Mouse (Mus musculus): ENCODE results near the gene Padi2. TPM values are rescaled to one million over a fixed set of nuclear protein-coding genes. Genes with fewer than 3 reads are reported as not detected.

Gene Padi2
- 0.34 TPM in 1 of 2 replicates, not detected in the other for total RNA-seq (2014; fragmentation: Nextera tagmentation)
- total RNA-seq (2017) = 0.46 and 0.82 TPM in 2 replicates
- polyA plus RNA-seq (2012) = 0.11 and 0.21 TPM in 2 replicates

DNA sequence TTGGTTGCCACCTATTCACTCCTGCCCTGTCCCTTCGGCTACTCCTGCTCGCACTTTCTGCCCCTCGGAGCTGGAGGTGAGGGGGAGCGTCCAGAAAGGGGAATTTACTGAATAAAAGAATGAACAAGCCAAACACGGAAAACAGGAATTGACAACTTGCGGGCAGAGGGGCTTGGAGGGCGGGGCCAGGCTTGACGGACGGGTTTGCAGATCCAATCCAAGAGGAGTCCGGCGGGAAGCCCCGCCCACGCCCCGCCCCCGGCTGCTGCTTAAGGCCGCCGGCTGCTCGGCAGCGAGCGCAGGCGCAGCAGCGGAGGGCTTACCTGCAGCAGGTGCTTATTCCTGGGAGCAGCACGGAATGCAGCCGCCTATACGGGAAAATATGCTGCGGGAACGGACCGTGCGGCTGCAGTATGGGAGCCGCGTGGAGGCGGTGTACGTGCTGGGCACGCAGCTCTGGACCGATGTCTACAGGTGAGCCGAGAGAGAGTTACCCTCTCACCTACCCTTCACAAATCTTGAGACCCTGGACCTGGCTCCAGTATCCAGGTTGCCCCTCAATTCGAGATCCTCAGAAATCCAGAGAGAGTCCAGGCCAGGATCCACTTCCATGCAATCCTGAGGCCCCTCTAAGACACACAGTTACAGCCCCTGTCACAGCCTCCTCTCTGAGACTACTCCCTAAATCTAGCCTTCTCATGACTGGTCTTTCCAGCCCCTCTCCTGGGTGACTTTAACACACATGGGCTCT is at the start of gene Padi2:
Gene Padi2, plus strand, starts transcription at position 269 of the 751 bp plus-strand sequence.
- Histone ChIP-seq H3K4me3 (ENCODE audit: low read depth, low read length) (peak within 1 kb of the TSS; percentile 59; the same call in 1 of the 2 replicates), H3K9me3 (replicated peaks) (no peaks in the 10 kb centered on the region), H3K4me1 (ENCODE audit: insufficient read depth, low read depth, low read length) (peaks cover 22% of the 10 kb centered on the region), H3K27me3 (ENCODE audit: insufficient read depth, low read length) (peaks cover 40% of the 10 kb centered on the region; the same call in 1 of the 2 replicates), H3K36me3 (replicated peaks) (no peaks in the 10 kb centered on the region)
- DNase-seq (ENCODE audit: low spot score) (peak; percentile 50), ATAC-seq (ENCODE audit: extremely low read depth, insufficient number of reproducible peaks, low FRiP score, poor library complexity, severe bottlenecking) (peak; percentile 56; the same call in 1 of the 2 replicates)
- no peak for TF ChIP-seq POLR2AphosphoS5 (IDR thresholded peaks at IDR 0.05; ENCODE audit: insufficient replicate concordance, low read depth, low read length)
- no peak for TF ChIP-seq GATA2 (IDR thresholded peaks at IDR 0.05; ENCODE audit: borderline replicate concordance, low read depth, low read length)

DNA sequence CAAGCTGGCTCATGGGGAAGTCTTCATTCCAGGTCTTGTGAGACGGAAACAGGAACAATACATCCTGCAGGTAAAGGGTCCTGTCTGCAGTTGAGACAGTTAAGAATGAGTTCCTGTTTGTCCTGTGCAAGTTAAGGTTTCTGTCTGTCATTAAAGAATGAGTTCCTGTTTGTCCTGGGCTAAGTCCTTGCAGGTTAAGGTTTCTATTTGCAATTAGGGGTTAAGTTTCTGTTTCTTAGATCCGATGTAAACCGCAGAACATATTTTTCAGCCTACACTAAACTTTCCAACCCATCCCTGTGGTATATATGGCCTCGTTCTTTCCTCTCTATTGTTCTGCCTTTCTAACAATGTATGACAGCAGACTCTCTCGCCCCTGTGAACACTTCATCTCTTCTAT is 49.1 kb upstream of the Padi2 start:
- no peak for TF ChIP-seq GATA1 (IDR thresholded peaks at IDR 0.05; ENCODE audit: borderline replicate concordance, low read length)
- TF ChIP-seq CTCF (IDR thresholded peaks at IDR 0.05; ENCODE audit: low read depth, low read length) = no peak
- no peak for TF ChIP-seq POLR2AphosphoS5 (IDR thresholded peaks at IDR 0.05; ENCODE audit: insufficient replicate concordance, low read depth, low read length)
- no peak for TF ChIP-seq TAL1 (conservative IDR thresholded peaks at IDR 0.05; ENCODE audit: low read depth, low read length)
- no peak for TF ChIP-seq GATA2 (IDR thresholded peaks at IDR 0.05; ENCODE audit: borderline replicate concordance, low read depth, low read length)
- DNase-seq (ENCODE audit: low spot score) = no peak
- Histone ChIP-seq H3K4me1 (ENCODE audit: insufficient read depth, low read depth, low read length) (peaks cover 45% of the 10 kb centered on the region), H3K36me3 (replicated peaks) (no peaks in the 10 kb centered on the region), H3K4me3 (ENCODE audit: low read depth, low read length) (no peak overlapping the region), H3K27me3 (ENCODE audit: insufficient read depth, low read length) (peaks cover 24% of the 10 kb centered on the region), H3K9me3 (replicated peaks) (no peaks in the 10 kb centered on the region)
- ATAC-seq (ENCODE audit: extremely low read depth, insufficient number of reproducible peaks, low FRiP score, poor library complexity, severe bottlenecking) = no peak

- no peak for TF ChIP-seq POLR2AphosphoS5 (IDR thresholded peaks at IDR 0.05; ENCODE audit: insufficient replicate concordance, low read depth, low read length)
- no peak for TF ChIP-seq GATA1 (IDR thresholded peaks at IDR 0.05; ENCODE audit: borderline replicate concordance, low read length)
- TF ChIP-seq GATA2 (IDR thresholded peaks at IDR 0.05; ENCODE audit: borderline replicate concordance, low read depth, low read length) = no peak
- TF ChIP-seq CTCF (IDR thresholded peaks at IDR 0.05; ENCODE audit: low read depth, low read length) = no peak
- no peak for TF ChIP-seq TAL1 (conservative IDR thresholded peaks at IDR 0.05; ENCODE audit: low read depth, low read length)
- no peaks in the 10 kb centered on the region for H3K9me3 ChIP-seq (replicated peaks)
- H3K36me3 ChIP-seq (replicated peaks) = no peaks in the 10 kb centered on the region
- peaks cover 50% of the 10 kb centered on the region for H3K4me1 ChIP-seq (ENCODE audit: insufficient read depth, low read depth, low read length)
- DNase-seq (ENCODE audit: low spot score) (no peak), ATAC-seq (ENCODE audit: extremely low read depth, insufficient number of reproducible peaks, low FRiP score, poor library complexity, severe bottlenecking) (no peak)
- no peak overlapping the region for H3K4me3 ChIP-seq (ENCODE audit: low read depth, low read length)
- peaks cover 21% of the 10 kb centered on the region for H3K27me3 ChIP-seq (ENCODE audit: insufficient read depth, low read length)
These were observed 48.3 kb upstream of the Padi2 start for GRCm38 (mm10) chr4:140857813-140858212.

DNA sequence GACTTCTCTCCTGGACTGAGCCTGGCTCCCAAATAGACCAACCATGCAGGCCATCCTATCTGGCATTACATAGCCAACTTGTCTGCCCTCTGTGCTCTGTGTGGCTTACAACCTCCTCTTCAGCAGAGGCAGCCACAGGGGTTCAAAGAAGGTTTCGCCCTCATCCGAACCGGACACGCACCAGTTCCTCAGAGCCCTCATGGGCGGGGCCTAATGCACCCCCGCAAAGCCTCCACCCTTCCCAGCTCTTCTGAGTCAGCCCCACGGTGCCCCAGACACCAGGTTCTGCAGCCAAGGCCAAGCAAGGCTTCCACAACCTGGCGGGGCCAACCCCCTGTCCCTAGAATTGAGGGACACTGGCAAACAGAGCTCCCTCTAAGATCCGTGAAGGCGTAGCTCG is 46.9 kb upstream of the Padi2 start:
- H3K27me3 ChIP-seq (ENCODE audit: insufficient read depth, low read length) = peaks cover 16% of the 10 kb centered on the region
- H3K36me3 ChIP-seq (replicated peaks) = no peaks in the 10 kb centered on the region
- TF ChIP-seq GATA2 (IDR thresholded peaks at IDR 0.05; ENCODE audit: borderline replicate concordance, low read depth, low read length) (no peak), TAL1 (conservative IDR thresholded peaks at IDR 0.05; ENCODE audit: low read depth, low read length) (no peak), CTCF (IDR thresholded peaks at IDR 0.05; ENCODE audit: low read depth, low read length) (no peak), GATA1 (IDR thresholded peaks at IDR 0.05; ENCODE audit: borderline replicate concordance, low read length) (no peak)
- H3K9me3 ChIP-seq (replicated peaks) = no peaks in the 10 kb centered on the region
- H3K4me1 ChIP-seq (ENCODE audit: insufficient read depth, low read depth, low read length) = peaks cover 45% of the 10 kb centered on the region
- ATAC-seq (ENCODE audit: extremely low read depth, insufficient number of reproducible peaks, low FRiP score, poor library complexity, severe bottlenecking) = no peak
- DNase-seq (ENCODE audit: low spot score) = no peak
- no peak overlapping the region for H3K4me3 ChIP-seq (ENCODE audit: low read depth, low read length)

DNA sequence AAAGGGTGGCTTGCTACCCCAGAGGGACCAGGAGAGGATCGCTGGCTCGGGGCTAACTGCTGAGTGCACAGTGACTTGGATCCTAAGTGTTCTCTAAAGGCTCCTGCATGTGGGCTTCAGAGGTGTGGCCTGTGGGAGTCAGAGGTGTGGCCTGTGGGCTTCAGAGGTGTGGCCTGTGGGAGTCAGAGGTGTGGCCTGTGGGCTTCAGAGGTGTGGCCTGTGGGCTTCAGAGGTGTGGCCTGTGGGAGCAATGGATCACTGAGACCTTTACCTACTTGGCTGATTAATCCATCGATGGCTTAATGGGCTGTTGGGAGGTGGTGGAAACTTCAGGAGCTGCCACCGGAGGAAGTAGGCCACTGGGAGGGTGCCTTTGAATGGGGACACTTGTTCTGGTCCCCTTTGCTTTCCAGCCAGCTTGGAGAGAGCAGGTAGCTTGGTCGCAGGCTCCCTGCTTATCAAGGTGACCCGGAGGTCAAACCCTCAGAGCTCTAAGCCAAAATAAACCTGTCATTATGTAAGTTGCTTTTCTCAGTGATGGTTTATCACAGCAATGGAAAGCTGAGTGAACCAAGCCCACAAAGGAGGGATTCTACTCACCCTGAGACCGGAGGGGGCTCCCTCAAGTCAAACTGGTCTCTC is 45.9 kb upstream of the Padi2 start:
- H3K36me3 ChIP-seq (replicated peaks) = no peaks in the 10 kb centered on the region
- peaks cover 36% of the 10 kb centered on the region for H3K4me1 ChIP-seq (ENCODE audit: insufficient read depth, low read depth, low read length)
- TF ChIP-seq POLR2AphosphoS5 (IDR thresholded peaks at IDR 0.05; ENCODE audit: insufficient replicate concordance, low read depth, low read length) (no peak), GATA1 (IDR thresholded peaks at IDR 0.05; ENCODE audit: borderline replicate concordance, low read length) (no peak), CTCF (IDR thresholded peaks at IDR 0.05; ENCODE audit: low read depth, low read length) (no peak), TAL1 (conservative IDR thresholded peaks at IDR 0.05; ENCODE audit: low read depth, low read length) (no peak), GATA2 (IDR thresholded peaks at IDR 0.05; ENCODE audit: borderline replicate concordance, low read depth, low read length) (no peak)
- ATAC-seq (ENCODE audit: extremely low read depth, insufficient number of reproducible peaks, low FRiP score, poor library complexity, severe bottlenecking) (peak; percentile 79), DNase-seq (ENCODE audit: low spot score) (no peak)
- H3K4me3 ChIP-seq (ENCODE audit: low read depth, low read length) = no peak overlapping the region
- peaks cover 19% of the 10 kb centered on the region for H3K27me3 ChIP-seq (ENCODE audit: insufficient read depth, low read length)
- H3K9me3 ChIP-seq (replicated peaks) = no peaks in the 10 kb centered on the region

- Histone ChIP-seq H3K9me3 (replicated peaks) (no peaks in the 10 kb centered on the region), H3K4me1 (ENCODE audit: insufficient read depth, low read depth, low read length) (peaks cover 34% of the 10 kb centered on the region), H3K36me3 (replicated peaks) (no peaks in the 10 kb centered on the region), H3K27me3 (ENCODE audit: insufficient read depth, low read length) (peaks cover 19% of the 10 kb centered on the region), H3K4me3 (ENCODE audit: low read depth, low read length) (peak overlapping the region; percentile 36; the same call in 1 of the 2 replicates)
- ATAC-seq (ENCODE audit: extremely low read depth, insufficient number of reproducible peaks, low FRiP score, poor library complexity, severe bottlenecking) (no peak), DNase-seq (ENCODE audit: low spot score) (no peak)
- TF ChIP-seq CTCF (IDR thresholded peaks at IDR 0.05; ENCODE audit: low read depth, low read length) = no peak
These were observed 45.4 kb upstream of the Padi2 start for GRCm38 (mm10) chr4:140860767-140861147.

Measured in G1E (cell line).